Mouse (Mus musculus): ENCODE results near the gene Dnah3. TPM values are rescaled to one million over a fixed set of nuclear protein-coding genes. Genes with fewer than 3 reads are reported as not detected.

The Dnah3 gene
- polyA plus RNA-seq, 1 experiment from 2014 or later: 0.11 TPM

GRCm38 (mm10) chr7:119974214-119974613 is 120.9 kb downstream of the Dnah3 start:
- WGBS: 82% methylated on average over 5 of the region's 5 CpGs
- DNase-seq (ENCODE audit: low spot score): no peak
- Histone ChIP-seq H3K4me1 (ENCODE audit: control insufficient read depth, insufficient read depth, low read length) (no peaks in the 10 kb centered on the region), H3K27ac (ENCODE audit: low read depth, low read length) (no peak overlapping the region), H3K4me2 (ENCODE audit: low read length) (no peak overlapping the region), H3K27me3 (replicated peaks; ENCODE audit: control insufficient read depth, insufficient read depth, low read length) (no peaks in the 10 kb centered on the region), H3K4me3 (ENCODE audit: low read depth, low read length) (no peak overlapping the region), H3K9ac (ENCODE audit: low read length) (no peak overlapping the region), H3K9me3 (replicated peaks; ENCODE audit: control insufficient read depth, low read length) (no peaks in the 10 kb centered on the region), H3K36me3 (ENCODE audit: control insufficient read depth, insufficient read depth, low read length) (no peaks in the 10 kb centered on the region)
- ATAC-seq: no peak

GRCm38 (mm10) chr7:119969320-119969719 is 125.8 kb downstream of the Dnah3 start:
- Histone ChIP-seq H3K36me3 (ENCODE audit: control insufficient read depth, insufficient read depth, low read length) (no peaks in the 10 kb centered on the region), H3K4me1 (ENCODE audit: control insufficient read depth, insufficient read depth, low read length) (no peaks in the 10 kb centered on the region), H3K9me3 (replicated peaks; ENCODE audit: control insufficient read depth, low read length) (no peaks in the 10 kb centered on the region), H3K4me2 (ENCODE audit: low read length) (no peak overlapping the region), H3K9ac (ENCODE audit: low read length) (no peak overlapping the region), H3K27me3 (replicated peaks; ENCODE audit: control insufficient read depth, insufficient read depth, low read length) (no peaks in the 10 kb centered on the region), H3K4me3 (ENCODE audit: low read depth, low read length) (no peak overlapping the region), H3K27ac (ENCODE audit: low read depth, low read length) (no peak overlapping the region)
- ATAC-seq (no peak), DNase-seq (ENCODE audit: low spot score) (no peak)
- WGBS: 90% methylated on average over 2 of the region's 2 CpGs

GRCm38 (mm10) chr7:119965651-119966395 is 129.3 kb downstream of the Dnah3 start:
- H3K9me3 ChIP-seq (replicated peaks; ENCODE audit: control insufficient read depth, low read length): no peaks in the 10 kb centered on the region
- no peak overlapping the region for H3K4me3 ChIP-seq (ENCODE audit: low read depth, low read length)
- ATAC-seq: no peak
- no peaks in the 10 kb centered on the region for H3K27me3 ChIP-seq (replicated peaks; ENCODE audit: control insufficient read depth, insufficient read depth, low read length)
- H3K27ac ChIP-seq (ENCODE audit: low read depth, low read length): no peak overlapping the region
- DNase-seq (ENCODE audit: low spot score): no peak
- WGBS: 88% methylated on average over 9 of the region's 9 CpGs
- no peaks in the 10 kb centered on the region for H3K4me1 ChIP-seq (ENCODE audit: control insufficient read depth, insufficient read depth, low read length)
- H3K36me3 ChIP-seq (ENCODE audit: control insufficient read depth, insufficient read depth, low read length): no peaks in the 10 kb centered on the region
- H3K4me2 ChIP-seq (ENCODE audit: low read length): no peak overlapping the region
- no peak overlapping the region for H3K9ac ChIP-seq (ENCODE audit: low read length)

GRCm38 (mm10) chr7:119965205-119965604 is 129.9 kb downstream of the Dnah3 start:
- DNase-seq (ENCODE audit: low spot score) (no peak), ATAC-seq (no peak)
- H3K9me3 ChIP-seq (replicated peaks; ENCODE audit: control insufficient read depth, low read length): no peaks in the 10 kb centered on the region
- 89% methylated on average over 4 of the region's 4 CpGs for WGBS
- H3K4me2 ChIP-seq (ENCODE audit: low read length): no peak overlapping the region
- H3K9ac ChIP-seq (ENCODE audit: low read length): no peak overlapping the region
- no peak overlapping the region for H3K4me3 ChIP-seq (ENCODE audit: low read depth, low read length)
- H3K27me3 ChIP-seq (replicated peaks; ENCODE audit: control insufficient read depth, insufficient read depth, low read length): no peaks in the 10 kb centered on the region
- H3K27ac ChIP-seq (ENCODE audit: low read depth, low read length): no peak overlapping the region
- no peaks in the 10 kb centered on the region for H3K4me1 ChIP-seq (ENCODE audit: control insufficient read depth, insufficient read depth, low read length)
- H3K36me3 ChIP-seq (ENCODE audit: control insufficient read depth, insufficient read depth, low read length): no peaks in the 10 kb centered on the region

GRCm38 (mm10) chr7:119961107-119961506 is 134.0 kb downstream of the Dnah3 start:
- no peaks in the 10 kb centered on the region for H3K27me3 ChIP-seq (replicated peaks; ENCODE audit: control insufficient read depth, insufficient read depth, low read length)
- no peak for ATAC-seq
- H3K4me1 ChIP-seq (ENCODE audit: control insufficient read depth, insufficient read depth, low read length): no peaks in the 10 kb centered on the region
- no peaks in the 10 kb centered on the region for H3K9me3 ChIP-seq (replicated peaks; ENCODE audit: control insufficient read depth, low read length)
- H3K4me3 ChIP-seq (ENCODE audit: low read depth, low read length): no peak overlapping the region
- no peaks in the 10 kb centered on the region for H3K36me3 ChIP-seq (ENCODE audit: control insufficient read depth, insufficient read depth, low read length)
- no peak overlapping the region for H3K27ac ChIP-seq (ENCODE audit: low read depth, low read length)
- H3K9ac ChIP-seq (ENCODE audit: low read length): no peak overlapping the region
- 79% methylated on average over 2 of the region's 2 CpGs for WGBS
- no peak overlapping the region for H3K4me2 ChIP-seq (ENCODE audit: low read length)
- no peak for DNase-seq (ENCODE audit: low spot score)

- no peaks in the 10 kb centered on the region for H3K9me3 ChIP-seq (replicated peaks; ENCODE audit: control insufficient read depth, low read length)
- H3K27me3 ChIP-seq (replicated peaks; ENCODE audit: control insufficient read depth, insufficient read depth, low read length): no peaks in the 10 kb centered on the region
- no peak for ATAC-seq
- H3K4me1 ChIP-seq (ENCODE audit: control insufficient read depth, insufficient read depth, low read length): no peaks in the 10 kb centered on the region
- 87% methylated on average over 6 of the region's 6 CpGs for WGBS
- no peaks in the 10 kb centered on the region for H3K36me3 ChIP-seq (ENCODE audit: control insufficient read depth, insufficient read depth, low read length)
- H3K9ac ChIP-seq (ENCODE audit: low read length): no peak overlapping the region
- no peak overlapping the region for H3K4me2 ChIP-seq (ENCODE audit: low read length)
- DNase-seq (ENCODE audit: low spot score): no peak
- no peak overlapping the region for H3K4me3 ChIP-seq (ENCODE audit: low read depth, low read length)
- no peak overlapping the region for H3K27ac ChIP-seq (ENCODE audit: low read depth, low read length)
These were observed 134.5 kb downstream of the Dnah3 start for GRCm38 (mm10) chr7:119960546-119960945.

GRCm38 (mm10) chr7:119960006-119960405 is 135.1 kb downstream of the Dnah3 start:
- ATAC-seq: no peak
- H3K9me3 ChIP-seq (replicated peaks; ENCODE audit: control insufficient read depth, low read length): no peaks in the 10 kb centered on the region

GRCm38 (mm10) chr7:119959491-119959890 is 135.6 kb downstream of the Dnah3 start:
- DNase-seq (ENCODE audit: low spot score) (no peak), ATAC-seq (no peak)
- Histone ChIP-seq H3K9me3 (replicated peaks; ENCODE audit: control insufficient read depth, low read length) (no peaks in the 10 kb centered on the region), H3K36me3 (ENCODE audit: control insufficient read depth, insufficient read depth, low read length) (no peaks in the 10 kb centered on the region), H3K4me1 (ENCODE audit: control insufficient read depth, insufficient read depth, low read length) (no peaks in the 10 kb centered on the region), H3K9ac (ENCODE audit: low read length) (no peak overlapping the region), H3K27ac (ENCODE audit: low read depth, low read length) (no peak overlapping the region), H3K4me3 (ENCODE audit: low read depth, low read length) (no peak overlapping the region), H3K27me3 (replicated peaks; ENCODE audit: control insufficient read depth, insufficient read depth, low read length) (no peaks in the 10 kb centered on the region), H3K4me2 (ENCODE audit: low read length) (no peak overlapping the region)
- WGBS: 91% methylated on average over 4 of the region's 4 CpGs

More at GRCm38 (mm10) chr7:119960006-119960405, 135.1 kb downstream of the Dnah3 start:
- no peaks in the 10 kb centered on the region for H3K4me1 ChIP-seq (ENCODE audit: control insufficient read depth, insufficient read depth, low read length)
- no peak overlapping the region for H3K4me3 ChIP-seq (ENCODE audit: low read depth, low read length)
- no peak overlapping the region for H3K4me2 ChIP-seq (ENCODE audit: low read length)
- H3K9ac ChIP-seq (ENCODE audit: low read length): no peak overlapping the region
- DNase-seq (ENCODE audit: low spot score): no peak
- no peak overlapping the region for H3K27ac ChIP-seq (ENCODE audit: low read depth, low read length)
- H3K27me3 ChIP-seq (replicated peaks; ENCODE audit: control insufficient read depth, insufficient read depth, low read length): no peaks in the 10 kb centered on the region
- H3K36me3 ChIP-seq (ENCODE audit: control insufficient read depth, insufficient read depth, low read length): no peaks in the 10 kb centered on the region
- 76% methylated on average over 6 of the region's 6 CpGs for WGBS

- no peaks in the 10 kb centered on the region for H3K9me3 ChIP-seq (replicated peaks; ENCODE audit: control insufficient read depth, low read length)
- no peaks in the 10 kb centered on the region for H3K4me1 ChIP-seq (ENCODE audit: control insufficient read depth, insufficient read depth, low read length)
These were observed 136.0 kb downstream of the Dnah3 start for GRCm38 (mm10) chr7:119959091-119959490.

More at GRCm38 (mm10) chr7:119959091-119959490, 136.0 kb downstream of the Dnah3 start:
- H3K27me3 ChIP-seq (replicated peaks; ENCODE audit: control insufficient read depth, insufficient read depth, low read length): no peaks in the 10 kb centered on the region
- WGBS: 48% methylated on average over 4 of the region's 4 CpGs
- no peak overlapping the region for H3K9ac ChIP-seq (ENCODE audit: low read length)
- H3K36me3 ChIP-seq (ENCODE audit: control insufficient read depth, insufficient read depth, low read length): no peaks in the 10 kb centered on the region
- no peak for ATAC-seq
- H3K27ac ChIP-seq (ENCODE audit: low read depth, low read length): no peak overlapping the region
- no peak overlapping the region for H3K4me2 ChIP-seq (ENCODE audit: low read length)
- DNase-seq (ENCODE audit: low spot score): no peak
- H3K4me3 ChIP-seq (ENCODE audit: low read depth, low read length): no peak overlapping the region
